Mouse (Mus musculus) kidney, embryonic 14.5 days (tissue): ENCODE results near the gene Enkd1. TPM values are rescaled to one million over a fixed set of nuclear protein-coding genes. Genes with fewer than 3 reads are reported as not detected.
A peak's percentile ranks its signal among the peaks of the same experiment; 100 is the strongest.

Experiments
- ATAC-seq: fragments of 200-750 bp; cut with Nextera tagmentation; 2 replicates; pipeline ENCODE4 v1.8.0; 2017; ENCODE audit warnings: moderate number of reproducible peaks, mild to moderate bottlenecking, moderate TSS enrichment, moderate library complexity; ENCODE audit not compliant: low FRiP score, low TSS enrichment
- H3K27ac ChIP-seq: fragments of 300-500 bp; sonication (generic); 2 replicates; pipeline ENCODE4 v1.5.1; 2014; ENCODE audit warnings: low read depth, mild to moderate bottlenecking, low read length, moderate library complexity, mixed read lengths
- H3K27me3 ChIP-seq: fragments of 300-500 bp; sonication (generic); 2 replicates; pipeline ENCODE4 v1.6.1; 2014; ENCODE audit warnings: mild to moderate bottlenecking, low read length; ENCODE audit not compliant: control insufficient read depth, insufficient read depth
- H3K36me3 ChIP-seq: fragments of 300-500 bp; sonication (generic); 2 replicates; pipeline ENCODE4 v1.6.1; 2014; ENCODE audit warnings: low read length, mixed read lengths; ENCODE audit not compliant: control insufficient read depth, insufficient read depth
- H3K4me1 ChIP-seq: fragments of 300-500 bp; sonication (generic); 2 replicates; pipeline ENCODE4 v1.6.1; 2014; ENCODE audit warnings: low read length, mixed read lengths; ENCODE audit not compliant: control insufficient read depth, insufficient read depth
- H3K4me2 ChIP-seq: fragments of 300-500 bp; sonication (generic); replicated peaks from 2 replicates; pipeline ENCODE4 v1.6.1; 2014; ENCODE audit warnings: low read depth, mild to moderate bottlenecking, low read length
- H3K4me3 ChIP-seq: fragments of 300-500 bp; sonication (generic); 2 replicates; pipeline ENCODE4 v1.5.1; 2014; ENCODE audit warnings: mild to moderate bottlenecking, low read length
- H3K9ac ChIP-seq: fragments of 300-500 bp; sonication (generic); 2 replicates; pipeline ENCODE4 v1.6.1; 2014; ENCODE audit warnings: low read depth, mild to moderate bottlenecking, low read length, moderate library complexity
- H3K9me3 ChIP-seq: fragments of 300-500 bp; sonication (generic); 2 replicates; pipeline ENCODE4 v1.6.1; 2016; ENCODE audit warnings: low read length; ENCODE audit not compliant: control insufficient read depth
- WGBS: fragments of 180-500 bp; shearing (Covaris S2); extraction: QIAGEN DNeasy Blood & Tissue Kit; methylation state at CpG from one replicate; pipeline ENCODE4 v1.1.7; 2014; 5-methylcytosine and 5-hydroxymethylcytosine counted together
- polyA plus RNA-seq: library from polyadenylated mRNA; unstranded; fragments of >200 nt; fragmentation: Nextera tagmentation; extraction: Ambion mirVana; gene quantifications from 2 replicates; pipeline ENCODE4 v1.2.1, GENCODE M21; 2014

Enkd1 gene
- polyA plus RNA-seq, 1 experiment from 2014 or later, result 33.0 TPM

- H3K4me2 ChIP-seq, result no peak overlapping the region
- no peak overlapping the region for H3K4me3 ChIP-seq
- no peak overlapping the region for H3K9ac ChIP-seq
- WGBS, result 76% methylated on average over 5 of the region's 5 CpGs
- H3K9me3 ChIP-seq, result no peaks in the 10 kb centered on the region
- H3K27ac ChIP-seq, result no peak overlapping the region
- no peaks in the 10 kb centered on the region for H3K4me1 ChIP-seq
- H3K36me3 ChIP-seq, result peaks cover 25% of the 10 kb centered on the region
- no peak for ATAC-seq
- no peaks in the 10 kb centered on the region for H3K27me3 ChIP-seq
These were observed 17.7 kb upstream of the Enkd1 start for GRCm38 (mm10) chr8:105725726-105726125.

GRCm38 (mm10) chr8:105722861-105723260 lies 14.9 kb upstream of the Enkd1 start:
- Histone ChIP-seq H3K27me3 (no peaks in the 10 kb centered on the region), H3K27ac (no peak overlapping the region), H3K4me2 (no peak overlapping the region), H3K36me3 (peaks cover 22% of the 10 kb centered on the region), H3K4me1 (no peaks in the 10 kb centered on the region), H3K4me3 (no peak overlapping the region), H3K9ac (no peak overlapping the region), H3K9me3 (no peaks in the 10 kb centered on the region)
- WGBS, result 92% methylated on average over 9 of the region's 9 CpGs
- no peak for ATAC-seq

- Histone ChIP-seq H3K4me1 (no peaks in the 10 kb centered on the region), H3K9ac (no peak overlapping the region), H3K4me2 (no peak overlapping the region), H3K27me3 (no peaks in the 10 kb centered on the region), H3K4me3 (no peak overlapping the region), H3K27ac (no peak overlapping the region), H3K36me3 (peaks cover 15% of the 10 kb centered on the region), H3K9me3 (no peaks in the 10 kb centered on the region)
- 80% methylated on average over 4 of the region's 4 CpGs for WGBS
- ATAC-seq, result no peak
These were observed 11.6 kb upstream of the Enkd1 start for GRCm38 (mm10) chr8:105719637-105720036.

GRCm38 (mm10) chr8:105716302-105716945 lies 8.4 kb upstream of the Enkd1 start:
- H3K36me3 ChIP-seq, result peaks cover 7% of the 10 kb centered on the region; the same call in 1 of the 2 replicates
- 94% methylated on average over 15 of the region's 15 CpGs for WGBS
- no peak overlapping the region for H3K27ac ChIP-seq
- no peaks in the 10 kb centered on the region for H3K9me3 ChIP-seq
- no peak overlapping the region for H3K9ac ChIP-seq
- no peak overlapping the region for H3K4me3 ChIP-seq
- H3K4me1 ChIP-seq, result no peaks in the 10 kb centered on the region
- H3K27me3 ChIP-seq, result no peaks in the 10 kb centered on the region
- no peak overlapping the region for H3K4me2 ChIP-seq
- ATAC-seq, result no peak

GRCm38 (mm10) chr8:105715042-105715441 lies 7.0 kb upstream of the Enkd1 start:
- Histone ChIP-seq H3K4me3 (no peak overlapping the region), H3K4me2 (no peak overlapping the region), H3K36me3 (peaks cover 5% of the 10 kb centered on the region; the same call in 1 of the 2 replicates), H3K27ac (no peak overlapping the region), H3K4me1 (no peaks in the 10 kb centered on the region), H3K9me3 (no peaks in the 10 kb centered on the region), H3K9ac (no peak overlapping the region), H3K27me3 (no peaks in the 10 kb centered on the region)
- ATAC-seq, result no peak
- 83% methylated on average over 6 of the region's 6 CpGs for WGBS

GRCm38 (mm10) chr8:105714139-105714538 lies 6.1 kb upstream of the Enkd1 start:
- H3K27ac ChIP-seq, result no peak overlapping the region
- H3K27me3 ChIP-seq, result no peaks in the 10 kb centered on the region
- H3K36me3 ChIP-seq, result peaks cover 5% of the 10 kb centered on the region; the same call in 1 of the 2 replicates
- no peaks in the 10 kb centered on the region for H3K9me3 ChIP-seq
- H3K4me3 ChIP-seq, result no peak overlapping the region
- ATAC-seq, result peak; percentile 54
- no peak overlapping the region for H3K4me2 ChIP-seq
- no peaks in the 10 kb centered on the region for H3K4me1 ChIP-seq
- no peak overlapping the region for H3K9ac ChIP-seq
- 3% methylated on average over 3 of the region's 3 CpGs for WGBS

- no peak for ATAC-seq
These were observed 4.3 kb upstream of the Enkd1 start for GRCm38 (mm10) chr8:105712286-105712685.

GRCm38 (mm10) chr8:105709317-105709716 lies 1.3 kb upstream of the Enkd1 start:
- ATAC-seq, result no peak
- H3K9me3 ChIP-seq, result no peaks in the 10 kb centered on the region
- H3K4me3 ChIP-seq, result no peak overlapping the region
- peaks cover under 1% of the 10 kb centered on the region for H3K36me3 ChIP-seq
- H3K27me3 ChIP-seq, result no peaks in the 10 kb centered on the region
- 84% methylated on average over 14 of the region's 14 CpGs for WGBS
- no peak overlapping the region for H3K9ac ChIP-seq
- H3K27ac ChIP-seq, result no peak overlapping the region
- H3K4me2 ChIP-seq, result no peak overlapping the region
- no peaks in the 10 kb centered on the region; the same call in 1 of the 2 replicates for H3K4me1 ChIP-seq

More at GRCm38 (mm10) chr8:105712286-105712685, 4.3 kb upstream of the Enkd1 start:
- Histone ChIP-seq H3K9ac (no peak overlapping the region), H3K27ac (no peak overlapping the region), H3K9me3 (no peaks in the 10 kb centered on the region), H3K36me3 (peaks cover 4% of the 10 kb centered on the region; the same call in 1 of the 2 replicates), H3K4me2 (no peak overlapping the region), H3K27me3 (no peaks in the 10 kb centered on the region), H3K4me1 (no peaks in the 10 kb centered on the region), H3K4me3 (no peak overlapping the region)
- WGBS, result 81% methylated on average over 3 of the region's 3 CpGs

- ATAC-seq, result no peak
- H3K27me3 ChIP-seq, result no peaks in the 10 kb centered on the region
- peaks cover 7% of the 10 kb centered on the region for H3K36me3 ChIP-seq
- no peaks in the 10 kb centered on the region for H3K9me3 ChIP-seq
- no peak overlapping the region for H3K27ac ChIP-seq
- no peak overlapping the region for H3K9ac ChIP-seq
- WGBS, result 92% methylated on average over 8 of the region's 8 CpGs
- no peaks in the 10 kb centered on the region; the same call in 1 of the 2 replicates for H3K4me1 ChIP-seq
- H3K4me2 ChIP-seq, result no peak overlapping the region
- H3K4me3 ChIP-seq, result no peak overlapping the region
These were observed 665 bp upstream of the Enkd1 start for GRCm38 (mm10) chr8:105708675-105709074.
